Mouse (Mus musculus) MEL (cell line): ENCODE measurements around the gene Efcab5.

ENCODE experiments used
- CTCF ChIP-seq, 3 experiments: IDR thresholded peaks in 2 of 3; conservative IDR thresholded peaks in 1 of 3; 2 replicates each; pipeline ENCODE4 v1.5.1; 2011 to 2012; ENCODE audit warnings: low read length in 3 of 3, low read depth in 2 of 3, mild to moderate bottlenecking in 2 of 3, improper control_type of control experiment in 1 of 3, inconsistent platforms in 1 of 3, mixed read lengths in 1 of 3, moderate library complexity in 1 of 3; ENCODE audit not compliant: control insufficient read depth in 1 of 3, insufficient read depth in 1 of 3, poor library complexity in 1 of 3, severe bottlenecking in 1 of 3
- KAT2A ChIP-seq: conservative IDR thresholded peaks from 2 replicates; pipeline ENCODE4 v1.6.1; 2012; ENCODE audit warnings: low read depth, low read length, improper control_type of control experiment, inconsistent platforms
- MAFK ChIP-seq: IDR thresholded peaks from 2 replicates; pipeline ENCODE4 v1.6.1; 2011; ENCODE audit warnings: low read depth, mild to moderate bottlenecking, low read length, improper control_type of control experiment, borderline replicate concordance
- POLR2A ChIP-seq, 2 experiments: IDR thresholded peaks; 2 replicates each; pipeline ENCODE4 v1.6.1; 2011 to 2012; ENCODE audit warnings: low read length in 2 of 2, mild to moderate bottlenecking in 2 of 2, control low read depth in 1 of 2, improper control_type of control experiment in 1 of 2, low read depth in 1 of 2, moderate library complexity in 1 of 2; ENCODE audit not compliant: control insufficient read depth in 1 of 2, insufficient read depth in 1 of 2, poor library complexity in 1 of 2
- UBTF ChIP-seq: IDR thresholded peaks from 2 replicates; pipeline ENCODE4 v1.6.1; 2012; ENCODE audit warnings: low read depth, mild to moderate bottlenecking, inconsistent platforms, low read length, improper control_type of control experiment, moderate library complexity, borderline replicate concordance; ENCODE audit not compliant: insufficient read depth

DNA sequence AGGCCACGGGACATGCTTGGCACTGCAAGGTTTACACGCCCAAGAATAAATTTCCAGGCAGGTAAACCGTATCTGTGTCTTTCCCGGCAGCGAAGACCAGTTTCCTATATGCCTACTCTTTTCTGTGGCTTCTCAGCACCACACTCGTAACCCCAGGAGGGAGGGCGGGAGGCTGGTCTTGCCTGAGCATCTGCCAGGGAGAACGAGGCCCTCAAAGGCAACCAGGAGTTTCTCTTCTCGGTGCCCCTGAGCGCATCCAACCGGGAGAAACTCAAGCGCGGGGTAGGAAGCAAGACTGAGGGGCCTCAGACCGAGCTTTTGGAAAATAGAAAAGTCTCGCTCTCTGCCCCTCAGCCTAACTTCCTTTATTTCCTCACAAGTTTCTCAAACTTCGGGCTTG, 111.0 kb downstream of the Efcab5 start:
- TF ChIP-seq POLR2A (IDR thresholded peaks at IDR 0.05; ENCODE audit: control insufficient read depth in 1 of 2, insufficient read depth in 1 of 2, low read depth in 1 of 2, low read length in 2 of 2, poor library complexity in 1 of 2) (no peak), UBTF (no peak), CTCF (IDR thresholded peaks at IDR 0.05 in 2 of 3, conservative IDR thresholded peaks at IDR 0.05 in 1 of 3; ENCODE audit: control insufficient read depth in 1 of 3, insufficient read depth in 1 of 3, low read depth in 2 of 3, low read length in 3 of 3, poor library complexity in 1 of 3, severe bottlenecking in 1 of 3) (no peak), KAT2A (no peak), MAFK (no peak)
